Mouse (Mus musculus): ENCODE data around the gene Hsd3b2. TPM values are rescaled to one million over a fixed set of nuclear protein-coding genes. Genes with fewer than 3 reads are reported as not detected.
"Not testable (repeated sequence)": the region's sequence is repeated elsewhere in the genome, so short reads cannot be mapped to it uniquely, and the experiment has no call there.

Gene Hsd3b2
- polyA plus RNA-seq (2012) = not detected in 2 replicates

DNA sequence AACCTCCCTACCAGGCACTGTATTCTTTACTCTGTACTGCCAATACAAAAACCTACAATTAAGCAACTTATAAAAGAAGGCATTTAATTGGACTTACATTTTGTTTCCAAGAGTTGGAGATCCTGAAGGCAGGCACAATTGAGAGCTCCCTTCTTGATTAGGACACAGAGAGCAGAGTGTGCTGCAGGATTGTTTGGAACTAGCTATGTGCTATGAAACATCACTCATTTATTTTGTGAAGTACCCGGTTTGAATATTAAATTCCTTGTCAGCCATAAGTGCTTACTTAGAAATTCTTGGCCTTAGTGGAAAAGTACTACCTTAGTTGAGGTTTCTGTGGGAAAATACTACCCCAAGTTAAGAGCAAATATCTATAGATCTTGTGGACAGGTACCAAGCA, at the start of gene Hsd3b2:
Hsd3b2 (minus strand) TSS at position 168 of the 400 bp plus-strand sequence.
- no peaks in the 10 kb centered on the region for H3K4me1 ChIP-seq (ENCODE audit: control insufficient read depth)
- no peak for TF ChIP-seq TAL1 (IDR thresholded peaks at IDR 0.05; ENCODE audit: low read length)
- no peak for TF ChIP-seq GATA1 (IDR thresholded peaks at IDR 0.05; ENCODE audit: low read length)
- peaks cover 2% of the 10 kb centered on the region; the same call in 1 of the 2 replicates for H3K9me3 ChIP-seq (ENCODE audit: control insufficient read depth, low read length)
- no peak within 1 kb of the TSS for H3K4me3 ChIP-seq (replicated peaks)
- H3K36me3 ChIP-seq (ENCODE audit: control insufficient read depth) = no peaks in the 10 kb centered on the region
- H3K27me3 ChIP-seq (ENCODE audit: control insufficient read depth) = no peaks in the 10 kb centered on the region

DNA sequence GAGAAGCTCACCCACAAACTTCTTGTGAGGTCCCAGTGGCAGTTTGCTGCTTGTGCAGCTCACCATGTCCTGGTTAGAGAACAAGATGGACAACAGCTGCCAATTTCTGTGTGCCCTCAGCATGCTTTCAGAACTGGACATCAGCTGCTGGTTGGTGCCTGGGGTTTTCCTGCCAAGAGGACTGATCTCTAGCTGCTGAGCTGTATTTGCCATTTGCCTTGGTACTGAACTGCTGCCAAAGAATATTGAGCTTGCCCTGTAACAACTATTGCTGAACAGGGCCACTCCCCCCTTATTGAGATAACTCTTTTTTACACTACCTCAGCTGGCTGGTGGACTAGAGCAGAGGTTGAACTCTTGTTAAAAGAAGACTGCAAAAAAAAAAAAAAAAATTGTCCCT, 39.8 kb upstream of the Hsd3b2 start:
- no peak overlapping the region for H3K4me3 ChIP-seq (replicated peaks)
- no peaks in the 10 kb centered on the region for H3K4me1 ChIP-seq (ENCODE audit: control insufficient read depth)
- TF ChIP-seq TAL1 (IDR thresholded peaks at IDR 0.05; ENCODE audit: low read length) = no peak
- TF ChIP-seq GATA1 (IDR thresholded peaks at IDR 0.05; ENCODE audit: low read length) = no peak
- H3K27me3 ChIP-seq (ENCODE audit: control insufficient read depth) = no peaks in the 10 kb centered on the region
- H3K9me3 ChIP-seq (ENCODE audit: control insufficient read depth, low read length) = no peaks in the 10 kb centered on the region
- no peaks in the 10 kb centered on the region for H3K36me3 ChIP-seq (ENCODE audit: control insufficient read depth)

DNA sequence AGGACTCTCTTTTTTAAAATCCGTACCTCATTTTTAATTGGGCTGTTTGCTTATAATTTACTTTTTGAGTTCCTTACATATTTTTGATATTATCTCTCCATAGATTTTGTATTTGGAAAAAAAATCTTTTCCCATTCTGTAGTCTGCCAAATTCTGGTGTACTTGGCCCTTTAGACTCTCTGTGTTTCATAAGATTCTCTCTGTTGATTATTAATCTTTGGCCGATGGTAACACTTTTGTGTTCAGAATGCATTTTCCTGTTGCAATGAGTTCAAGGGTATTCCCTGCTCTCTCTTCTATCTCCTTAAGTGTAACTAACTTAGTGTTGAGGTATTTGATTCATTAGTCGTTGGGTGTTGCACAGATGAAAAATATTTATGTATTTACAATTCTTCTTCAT, 32.5 kb upstream of the Hsd3b2 start:
- TF ChIP-seq TAL1 (IDR thresholded peaks at IDR 0.05; ENCODE audit: low read length) (no peak), GATA1 (IDR thresholded peaks at IDR 0.05; ENCODE audit: low read length) (no peak)
- Histone ChIP-seq H3K36me3 (ENCODE audit: control insufficient read depth) (no peaks in the 10 kb centered on the region), H3K4me3 (replicated peaks) (no peak overlapping the region), H3K27me3 (ENCODE audit: control insufficient read depth) (no peaks in the 10 kb centered on the region), H3K4me1 (ENCODE audit: control insufficient read depth) (no peaks in the 10 kb centered on the region), H3K9me3 (ENCODE audit: control insufficient read depth, low read length) (no peaks in the 10 kb centered on the region)

GRCm38 (mm10) chr3:98752171-98752570, 27.8 kb upstream of the Hsd3b2 start:
- H3K9me3 ChIP-seq (ENCODE audit: control insufficient read depth, low read length) = peaks cover 2% of the 10 kb centered on the region; the same call in 1 of the 2 replicates
- H3K27me3 ChIP-seq (ENCODE audit: control insufficient read depth) = no peaks in the 10 kb centered on the region
- no peaks in the 10 kb centered on the region for H3K4me1 ChIP-seq (ENCODE audit: control insufficient read depth)
- H3K36me3 ChIP-seq (ENCODE audit: control insufficient read depth) = no peaks in the 10 kb centered on the region
- H3K4me3 ChIP-seq (replicated peaks) = no peak overlapping the region
- no peak for TF ChIP-seq GATA1 (IDR thresholded peaks at IDR 0.05; ENCODE audit: low read length)
- TF ChIP-seq TAL1 (IDR thresholded peaks at IDR 0.05; ENCODE audit: low read length) = no peak

- H3K36me3 ChIP-seq (ENCODE audit: control insufficient read depth); H3K27me3 ChIP-seq (ENCODE audit: control insufficient read depth); H3K4me1 ChIP-seq (ENCODE audit: control insufficient read depth); H3K9me3 ChIP-seq (ENCODE audit: control insufficient read depth, low read length); H3K4me3 ChIP-seq (replicated peaks): not testable (repeated sequence)
These were observed 16.7 kb upstream of the Hsd3b2 start for GRCm38 (mm10) chr3:98741043-98741442.

DNA sequence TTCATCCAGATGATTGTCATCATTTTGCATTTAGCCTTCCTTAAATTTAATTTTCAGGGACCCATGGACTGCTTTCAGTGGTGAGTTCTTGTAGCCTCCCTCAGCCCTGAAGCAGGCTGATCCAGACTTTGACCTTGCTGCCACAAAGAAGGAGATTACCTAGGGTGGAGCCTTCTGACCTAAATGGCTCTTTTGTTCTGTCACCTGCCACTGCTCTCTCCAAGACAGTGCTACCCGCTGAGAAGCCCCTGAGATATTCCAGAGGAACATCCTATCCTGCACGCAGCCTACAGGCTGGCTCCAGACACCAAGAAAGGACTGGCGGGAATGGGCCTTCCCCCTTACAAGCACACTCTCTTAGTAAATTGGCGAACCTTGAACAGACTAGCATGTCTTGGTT, 10.0 kb upstream of the Hsd3b2 start:
- Histone ChIP-seq H3K36me3 (ENCODE audit: control insufficient read depth) (no peaks in the 10 kb centered on the region), H3K4me3 (replicated peaks) (no peak overlapping the region), H3K4me1 (ENCODE audit: control insufficient read depth) (no peaks in the 10 kb centered on the region), H3K27me3 (ENCODE audit: control insufficient read depth) (no peaks in the 10 kb centered on the region), H3K9me3 (ENCODE audit: control insufficient read depth, low read length) (peaks cover 6% of the 10 kb centered on the region; the same call in 1 of the 2 replicates)
- TF ChIP-seq GATA1 (IDR thresholded peaks at IDR 0.05; ENCODE audit: low read length) = no peak
- no peak for TF ChIP-seq TAL1 (IDR thresholded peaks at IDR 0.05; ENCODE audit: low read length)

- no peak overlapping the region for H3K4me3 ChIP-seq (replicated peaks)
- no peaks in the 10 kb centered on the region for H3K27me3 ChIP-seq (ENCODE audit: control insufficient read depth)
- H3K4me1 ChIP-seq (ENCODE audit: control insufficient read depth) = no peaks in the 10 kb centered on the region
- H3K9me3 ChIP-seq (ENCODE audit: control insufficient read depth, low read length) = peaks cover 6% of the 10 kb centered on the region; the same call in 1 of the 2 replicates
- TF ChIP-seq GATA1 (IDR thresholded peaks at IDR 0.05; ENCODE audit: low read length) = no peak
- no peak for TF ChIP-seq TAL1 (IDR thresholded peaks at IDR 0.05; ENCODE audit: low read length)
- H3K36me3 ChIP-seq (ENCODE audit: control insufficient read depth) = no peaks in the 10 kb centered on the region
These were observed 9.4 kb upstream of the Hsd3b2 start for GRCm38 (mm10) chr3:98733724-98734123.

DNA sequence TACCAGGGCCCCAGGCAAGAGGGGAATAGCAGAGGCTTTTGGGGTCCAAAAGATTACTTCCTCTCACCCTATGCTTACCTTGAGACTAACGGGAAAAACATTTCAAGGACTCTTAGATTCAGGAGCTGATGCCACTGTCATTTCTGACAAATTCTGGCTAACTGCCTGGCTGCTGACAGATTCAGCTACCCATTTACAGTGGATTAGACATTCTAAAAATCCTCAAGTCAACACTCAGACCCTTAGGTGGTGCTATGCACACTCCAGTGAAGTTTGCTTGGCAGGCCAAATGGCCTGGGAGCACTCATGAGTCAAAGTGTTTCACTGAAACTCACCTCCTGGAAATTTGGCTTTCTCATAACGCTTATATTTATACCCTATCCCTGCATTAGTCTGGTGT, 1.9 kb upstream of the Hsd3b2 start:
- TF ChIP-seq GATA1 (IDR thresholded peaks at IDR 0.05; ENCODE audit: low read length) = no peak
- TF ChIP-seq TAL1 (IDR thresholded peaks at IDR 0.05; ENCODE audit: low read length) = no peak
- H3K27me3 ChIP-seq (ENCODE audit: control insufficient read depth) = no peaks in the 10 kb centered on the region
- no peak overlapping the region for H3K4me3 ChIP-seq (replicated peaks)

DNA sequence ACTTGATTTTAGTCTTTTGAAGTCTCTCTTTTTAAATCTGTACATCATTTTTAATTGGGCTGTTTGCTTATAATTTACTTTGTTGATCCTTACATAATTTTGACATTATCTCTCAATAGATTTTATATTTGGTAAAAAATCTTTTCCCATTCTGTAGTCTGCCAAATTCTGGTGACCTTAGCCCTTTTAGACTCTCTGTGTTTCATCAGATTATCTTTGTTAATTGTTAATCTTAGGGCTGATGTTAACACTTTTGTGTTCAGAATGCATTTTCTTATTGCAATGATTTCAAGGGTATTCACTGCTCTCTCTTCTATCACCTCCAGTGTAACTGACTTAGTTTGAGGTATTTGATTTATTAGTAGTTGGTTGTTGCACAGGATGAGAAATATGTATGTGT, 3.6 kb downstream of the Hsd3b2 start:
- TF ChIP-seq TAL1 (IDR thresholded peaks at IDR 0.05; ENCODE audit: low read length) (no peak), GATA1 (IDR thresholded peaks at IDR 0.05; ENCODE audit: low read length) (no peak)
- Histone ChIP-seq H3K4me3 (replicated peaks) (no peak overlapping the region), H3K9me3 (ENCODE audit: control insufficient read depth, low read length) (peaks cover 2% of the 10 kb centered on the region; the same call in 1 of the 2 replicates), H3K36me3 (ENCODE audit: control insufficient read depth) (no peaks in the 10 kb centered on the region), H3K4me1 (ENCODE audit: control insufficient read depth) (no peaks in the 10 kb centered on the region), H3K27me3 (ENCODE audit: control insufficient read depth) (no peaks in the 10 kb centered on the region)

More for the DNA sequence above, 1.9 kb upstream of the Hsd3b2 start:
- no peaks in the 10 kb centered on the region for H3K4me1 ChIP-seq (ENCODE audit: control insufficient read depth)
- H3K9me3 ChIP-seq (ENCODE audit: control insufficient read depth, low read length) = peaks cover 2% of the 10 kb centered on the region; the same call in 1 of the 2 replicates
- H3K36me3 ChIP-seq (ENCODE audit: control insufficient read depth) = no peaks in the 10 kb centered on the region

DNA sequence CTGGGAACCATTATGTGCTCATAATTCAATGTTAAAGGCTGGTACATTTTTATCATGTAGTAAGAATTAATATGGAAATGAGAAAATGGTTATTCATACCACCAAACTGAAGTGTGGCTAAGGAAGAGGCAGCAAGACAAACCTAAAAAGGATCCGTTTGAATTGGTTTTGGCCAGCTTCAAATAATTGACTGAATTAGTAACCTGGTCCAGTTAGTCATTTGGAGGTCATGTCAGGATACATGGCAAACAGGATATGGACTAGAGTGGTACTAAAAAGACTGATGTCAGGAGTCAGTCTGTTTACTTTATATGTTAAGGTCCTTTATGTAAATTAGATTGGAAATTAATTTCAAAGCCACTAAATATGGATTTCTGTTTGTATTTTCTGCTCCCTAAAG, 41.9 kb downstream of the Hsd3b2 start:
- Histone ChIP-seq H3K4me3 (replicated peaks) (no peak overlapping the region), H3K4me1 (ENCODE audit: control insufficient read depth) (no peaks in the 10 kb centered on the region), H3K9me3 (ENCODE audit: control insufficient read depth, low read length) (no peaks in the 10 kb centered on the region), H3K36me3 (ENCODE audit: control insufficient read depth) (no peaks in the 10 kb centered on the region), H3K27me3 (ENCODE audit: control insufficient read depth) (no peaks in the 10 kb centered on the region)
- no peak for TF ChIP-seq GATA1 (IDR thresholded peaks at IDR 0.05; ENCODE audit: low read length)
- TF ChIP-seq TAL1 (IDR thresholded peaks at IDR 0.05; ENCODE audit: low read length) = no peak
